Mouse (Mus musculus): ENCODE measurements around the gene Slc15a1. TPM values are rescaled to one million over a fixed set of nuclear protein-coding genes. Genes with fewer than 3 reads are reported as not detected.
A peak's percentile ranks its signal among the peaks of the same experiment; 100 is the strongest.
"Not testable (repeated sequence)": the region's sequence is repeated elsewhere in the genome, so short reads cannot be mapped to it uniquely, and the experiment has no call there.

Gene Slc15a1
- total RNA-seq, 2 experiments from 2014 or later = not detected

DNA sequence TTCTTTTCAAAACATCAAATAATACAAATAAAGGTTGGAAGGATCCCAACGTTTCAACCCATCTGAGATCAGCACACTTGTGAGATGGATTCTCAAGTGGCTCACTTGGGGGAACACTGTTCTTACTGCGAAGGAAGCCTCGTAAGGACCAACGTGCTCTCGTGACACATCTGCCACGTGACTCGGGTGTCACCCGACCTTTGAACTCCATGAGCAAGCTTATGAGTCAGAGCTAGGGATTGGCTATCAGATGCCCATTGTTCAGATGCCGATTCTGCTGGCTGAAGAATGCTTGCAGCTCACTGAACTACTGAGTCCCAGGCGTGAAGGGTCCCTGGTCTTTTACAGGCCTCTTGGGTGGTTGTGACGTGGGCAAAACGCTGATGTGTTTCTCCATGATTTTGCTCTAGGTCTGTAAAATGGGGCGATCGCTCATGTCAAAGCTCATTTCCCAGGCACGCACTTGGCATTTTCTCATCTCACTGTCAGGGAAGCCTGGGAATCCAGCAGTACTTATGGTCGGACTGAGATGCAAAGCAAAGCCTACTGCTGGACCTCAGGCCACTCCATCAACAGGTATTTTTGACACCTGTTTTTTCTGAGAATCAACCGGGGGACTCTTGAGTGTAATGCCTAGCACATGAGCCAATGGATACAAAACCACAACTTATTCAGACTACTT lies 75.1 kb downstream of the Slc15a1 start:
- TF ChIP-seq CTCF (conservative IDR thresholded peaks at IDR 0.05) = no peak
- H3K27ac ChIP-seq = no peak overlapping the region
- no peak overlapping the region for H3K4me3 ChIP-seq
- no peak for DNase-seq (ENCODE audit: low spot score in 2 of 2)

DNA sequence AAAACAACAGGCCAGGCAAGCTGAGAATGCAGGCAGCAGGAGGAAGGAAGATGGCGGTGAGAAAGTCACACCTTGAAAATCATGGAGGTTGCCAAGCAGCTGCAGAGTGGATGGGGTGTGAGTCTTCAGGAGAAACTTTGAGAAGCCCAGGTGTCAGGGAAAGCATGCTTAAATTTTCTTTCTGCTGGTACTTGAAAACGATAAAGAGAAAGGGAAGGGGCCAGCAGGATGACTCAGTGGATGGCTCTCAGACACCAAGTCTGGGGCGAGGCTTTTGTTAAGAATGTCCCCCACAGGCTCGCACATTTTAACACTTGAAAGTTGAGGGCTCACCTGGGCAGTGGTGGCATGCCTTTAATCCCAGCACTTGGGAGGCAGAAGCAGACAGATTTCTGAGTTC lies 76.9 kb downstream of the Slc15a1 start:
- DNase-seq (ENCODE audit: low spot score in 2 of 2) = no peak
- no peak for TF ChIP-seq CTCF (conservative IDR thresholded peaks at IDR 0.05)
- Histone ChIP-seq H3K27ac (no peak overlapping the region), H3K4me3 (no peak overlapping the region)

DNA sequence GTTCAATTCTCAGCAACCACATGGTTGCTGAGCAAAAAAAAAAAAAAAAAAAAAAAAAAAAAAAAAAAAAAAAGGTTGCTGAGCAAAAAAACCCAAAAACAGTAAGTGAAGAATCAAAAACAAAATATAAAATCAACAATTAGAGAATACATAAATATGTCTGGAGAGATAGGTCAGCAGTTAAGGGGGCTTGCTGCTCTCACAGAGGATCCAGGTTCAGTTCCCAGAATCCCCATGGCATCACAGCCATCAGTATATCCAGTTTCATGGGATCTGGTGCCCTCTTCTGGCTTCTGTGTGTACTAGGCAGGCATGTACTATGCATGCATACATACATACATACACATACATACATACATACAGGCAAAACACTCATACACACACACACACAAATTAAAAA lies 78.3 kb downstream of the Slc15a1 start:
- H3K27ac ChIP-seq = no peak overlapping the region
- peak; percentile 60 for TF ChIP-seq CTCF (conservative IDR thresholded peaks at IDR 0.05)
- H3K4me3 ChIP-seq = no peak overlapping the region
- no peak for DNase-seq (ENCODE audit: low spot score in 2 of 2)

GRCm38 (mm10) chr14:121425004-121425793 lies 79.9 kb downstream of the Slc15a1 start:
- DNase-seq (ENCODE audit: low spot score in 2 of 2) = no peak
- TF ChIP-seq CTCF (conservative IDR thresholded peaks at IDR 0.05) = no peak

DNA sequence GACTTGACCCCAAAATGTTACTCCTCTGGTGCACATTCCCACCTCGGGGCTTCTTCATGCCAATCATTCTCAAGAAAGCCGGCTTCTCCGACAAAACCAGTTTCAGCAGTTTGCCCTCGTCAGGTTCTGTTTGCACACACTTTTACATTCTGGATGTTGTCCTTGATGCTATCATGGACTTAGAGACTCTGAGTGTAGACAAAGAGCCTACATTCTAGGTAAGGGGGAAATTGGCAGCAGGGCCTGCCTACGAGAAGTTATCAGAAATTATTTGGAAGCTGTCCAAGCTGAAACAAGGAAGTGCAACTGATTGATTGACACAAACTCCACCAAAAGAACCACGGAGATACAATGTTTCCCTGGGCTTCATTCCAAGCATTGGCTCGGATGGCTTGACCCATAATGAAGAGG lies 81.7 kb downstream of the Slc15a1 start:
- Histone ChIP-seq H3K4me3 (no peak overlapping the region), H3K27ac (no peak overlapping the region)
- TF ChIP-seq CTCF (conservative IDR thresholded peaks at IDR 0.05) = no peak
- DNase-seq (ENCODE audit: low spot score in 2 of 2) = no peak

More at GRCm38 (mm10) chr14:121425004-121425793, 79.9 kb downstream of the Slc15a1 start:
- Histone ChIP-seq H3K27ac (no peak overlapping the region), H3K4me3 (no peak overlapping the region)

DNA sequence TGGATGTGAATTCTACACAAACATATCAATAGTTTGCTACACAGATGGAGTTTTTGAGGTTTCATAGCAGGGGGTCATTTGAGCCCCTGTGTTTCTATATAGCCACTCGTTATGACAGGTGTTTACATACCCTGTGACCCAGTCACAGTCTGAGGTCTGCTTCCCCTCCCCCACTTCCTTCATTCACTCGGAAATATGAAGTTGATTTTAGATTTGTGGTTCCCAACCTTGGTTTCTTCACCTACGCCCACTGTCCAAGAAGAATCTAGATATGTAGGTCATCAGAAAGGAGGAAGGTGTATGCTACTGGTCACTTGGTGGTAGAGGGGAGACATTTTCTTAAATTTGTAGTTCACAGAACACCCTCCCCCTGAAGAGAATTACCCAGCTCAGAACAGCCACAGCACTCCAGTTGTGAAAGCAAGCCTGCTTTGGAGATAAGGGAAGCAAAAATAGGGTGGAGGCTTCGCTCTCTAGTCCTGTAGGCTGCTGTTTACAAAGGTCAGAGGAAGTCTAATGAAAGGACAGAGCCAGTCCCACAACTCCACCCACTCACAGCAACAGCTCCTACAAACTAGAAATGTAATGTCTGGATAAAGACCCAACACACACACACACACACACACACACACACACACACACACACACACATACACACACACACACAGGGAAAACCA lies 82.2 kb downstream of the Slc15a1 start:
- no peak for DNase-seq (ENCODE audit: low spot score in 2 of 2)
- Histone ChIP-seq H3K4me3 (no peak overlapping the region), H3K27ac (peak overlapping the region; percentile 46; the same call in 1 of the 2 replicates)
- TF ChIP-seq CTCF (conservative IDR thresholded peaks at IDR 0.05) = no peak

DNA sequence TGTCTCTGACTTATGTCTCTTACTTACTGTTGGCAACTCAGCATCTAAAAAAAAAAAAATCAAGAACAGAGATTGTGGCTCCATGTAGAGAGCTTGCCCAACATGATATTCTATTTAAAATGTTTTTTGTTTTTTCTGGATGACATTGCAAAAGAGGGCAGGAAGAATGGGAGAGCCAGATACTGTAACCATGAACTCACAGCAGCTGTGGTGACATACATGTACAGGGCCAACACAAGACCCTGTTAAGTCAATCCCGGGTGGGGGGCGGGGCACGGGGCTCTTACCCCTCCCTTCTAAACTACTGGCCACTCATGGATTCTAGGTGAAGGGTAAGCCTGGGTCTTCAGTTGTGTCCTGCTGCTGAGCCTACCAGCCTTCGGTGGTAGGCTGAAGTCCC lies 83.1 kb downstream of the Slc15a1 start:
- no peak overlapping the region for H3K4me3 ChIP-seq

DNA sequence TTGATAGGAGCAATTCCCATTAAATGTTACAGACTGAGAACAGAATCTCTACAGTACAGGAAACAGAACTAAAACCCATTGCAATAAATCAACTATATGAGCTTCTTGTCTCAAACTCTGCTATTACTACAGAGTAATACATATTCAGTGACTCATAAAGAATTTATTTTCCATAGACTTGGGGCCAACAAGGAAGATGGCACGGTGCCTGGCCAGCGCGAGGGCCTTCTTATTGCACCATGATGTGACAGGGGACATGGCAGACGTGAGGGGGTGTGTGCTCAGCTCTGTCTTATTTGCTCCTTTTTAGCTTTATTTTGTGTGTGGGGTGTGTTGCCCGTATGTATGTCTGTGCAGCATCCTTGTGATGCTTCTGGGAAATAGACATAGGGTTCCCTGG lies 87.5 kb downstream of the Slc15a1 start:
- no peak overlapping the region for H3K4me3 ChIP-seq
- no peak overlapping the region for H3K27ac ChIP-seq
- DNase-seq (ENCODE audit: low spot score in 2 of 2) = peak; percentile 1 to 15
- TF ChIP-seq CTCF (conservative IDR thresholded peaks at IDR 0.05) = no peak

More for the DNA sequence above, 83.1 kb downstream of the Slc15a1 start:
- H3K27ac ChIP-seq = no peak overlapping the region
- TF ChIP-seq CTCF (conservative IDR thresholded peaks at IDR 0.05) = no peak
- no peak for DNase-seq (ENCODE audit: low spot score in 2 of 2)

- H3K27ac ChIP-seq = no peak overlapping the region
- TF ChIP-seq CTCF (conservative IDR thresholded peaks at IDR 0.05) = no peak
These were observed 88.3 kb downstream of the Slc15a1 start for GRCm38 (mm10) chr14:121416626-121417319.

DNA sequence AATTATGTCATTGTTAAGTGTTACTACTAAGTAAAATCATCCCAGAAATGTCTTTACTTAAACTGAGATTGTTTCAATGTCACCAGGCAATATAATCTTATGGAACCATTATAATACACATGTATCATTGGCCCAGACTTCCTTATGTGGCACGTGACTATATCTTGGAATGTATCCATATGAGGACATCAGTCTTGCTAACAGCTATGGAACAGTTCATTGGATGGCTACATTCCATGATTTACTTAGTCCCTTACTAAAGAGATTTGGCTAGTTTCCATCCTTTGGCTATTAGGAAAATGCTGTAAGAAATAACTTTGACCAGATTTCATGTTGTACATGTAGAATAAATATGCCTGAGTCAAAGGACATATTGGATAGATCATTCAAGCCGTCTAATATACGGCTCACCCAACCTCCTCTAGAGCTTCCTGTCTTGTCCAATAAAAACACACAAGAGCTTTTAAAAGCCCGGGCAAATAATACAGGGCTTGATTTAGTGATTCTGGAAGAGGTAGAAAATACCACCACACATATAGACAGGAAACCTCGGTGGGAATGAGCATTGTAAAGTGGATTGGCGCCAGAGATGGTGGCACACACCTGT lies 90.3 kb downstream of the Slc15a1 start:
- no peak for DNase-seq (ENCODE audit: low spot score in 2 of 2)
- H3K4me3 ChIP-seq = no peak overlapping the region
- TF ChIP-seq CTCF (conservative IDR thresholded peaks at IDR 0.05) = no peak

More at GRCm38 (mm10) chr14:121416626-121417319, 88.3 kb downstream of the Slc15a1 start:
- no peak overlapping the region for H3K4me3 ChIP-seq
- no peak for DNase-seq (ENCODE audit: low spot score in 2 of 2)

GRCm38 (mm10) chr14:121413726-121414125 lies 91.3 kb downstream of the Slc15a1 start:
- not testable (repeated sequence) for H3K27ac ChIP-seq; H3K4me3 ChIP-seq; DNase-seq (ENCODE audit: low spot score in 2 of 2)

More for the DNA sequence above, 90.3 kb downstream of the Slc15a1 start:
- no peak overlapping the region for H3K27ac ChIP-seq

Other genes starting within 250 kb of the Slc15a1 start
- gene Stk24, start 125.2 kb downstream of the Slc15a1 start, total RNA-seq (2021) = 10 to 100 TPM; 66.0 to 68.1 TPM